Mouse (Mus musculus): ENCODE measurements around the gene Ggt7. TPM values are rescaled to one million over a fixed set of nuclear protein-coding genes. Genes with fewer than 3 reads are reported as not detected.
A peak's percentile ranks its signal among the peaks of the same experiment; 100 is the strongest.
"Not testable (repeated sequence)": the region's sequence is repeated elsewhere in the genome, so short reads cannot be mapped to it uniquely, and the experiment has no call there.

The Ggt7 gene
- 100 to 1,000 TPM; 107 to 119 TPM for total RNA-seq (2021)
- long read RNA-seq, experiment 1, transcript Ggt7-201 (15 exons, 2,614 nt) = major isoform, 97 of 156 reads
- long read RNA-seq, experiment 1, partial matches to known transcripts = 27 of 156 reads
- long read RNA-seq, experiment 1, other reads (novel, unspliced or antisense) = 32 of 156 reads
- long read RNA-seq, experiment 2, transcript Ggt7-201 (15 exons, 2,614 nt) = major isoform, 94 of 169 reads
- long read RNA-seq, experiment 2, partial matches to known transcripts = 42 of 169 reads
- long read RNA-seq, experiment 2, other reads (novel, unspliced or antisense) = 33 of 169 reads

- peak; percentile 99 for DNase-seq (ENCODE audit: low spot score in 2 of 2)
These were observed at the start of gene Ggt7, which contains the start of gene Acss2 for GRCm38 (mm10) chr2:155517455-155518423. Gene Ggt7, minus strand, starts transcription at chr2:155518237. Gene Acss2, plus strand, starts transcription at chr2:155517948.

DNA sequence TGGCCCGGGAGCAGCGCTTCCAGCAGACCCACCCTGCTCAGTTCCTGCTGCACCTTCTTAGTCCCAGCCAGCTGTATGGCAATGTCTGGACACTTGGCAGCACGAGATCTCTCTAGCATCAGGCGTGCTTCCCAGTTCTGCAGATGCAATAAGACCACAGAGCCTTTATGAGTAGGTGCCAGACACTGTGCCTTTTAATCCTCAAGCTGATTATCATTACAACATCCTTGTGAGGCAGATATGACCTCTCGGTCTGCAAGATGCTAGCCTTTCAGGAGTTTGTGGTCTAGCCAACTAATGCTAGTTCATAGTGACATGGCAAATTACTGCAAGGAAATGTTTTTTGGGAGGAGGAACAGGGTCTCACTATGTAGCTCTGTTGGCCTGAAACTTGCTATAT lies 49.7 kb upstream of the Ggt7 start:
- no peak for DNase-seq (ENCODE audit: low spot score in 2 of 2)

- no peak for DNase-seq (ENCODE audit: low spot score in 2 of 2)
These were observed 44.9 kb upstream of the Ggt7 start for GRCm38 (mm10) chr2:155562934-155563333.

DNA sequence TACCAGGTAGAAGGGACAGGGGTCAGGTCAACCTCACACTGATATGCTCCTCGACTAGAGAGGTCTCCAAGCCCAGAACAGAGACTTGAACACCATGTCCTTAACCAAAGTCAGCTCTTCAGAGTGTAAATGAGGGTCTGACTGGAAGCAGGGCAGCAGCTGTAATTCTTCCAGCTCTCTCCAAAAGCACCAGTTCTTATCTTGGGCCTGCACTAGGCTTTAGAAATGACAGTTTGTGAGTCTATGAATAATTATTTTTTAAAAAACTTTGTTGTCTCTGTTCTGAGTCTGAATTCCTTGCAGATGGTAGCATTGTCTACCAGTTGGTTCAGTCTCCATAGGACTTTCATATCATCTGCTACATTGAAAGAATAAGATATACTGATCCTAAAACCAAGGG lies 44.2 kb upstream of the Ggt7 start:
- DNase-seq (ENCODE audit: low spot score in 2 of 2) = peak in 1 of 2 experiments; percentile 20

DNA sequence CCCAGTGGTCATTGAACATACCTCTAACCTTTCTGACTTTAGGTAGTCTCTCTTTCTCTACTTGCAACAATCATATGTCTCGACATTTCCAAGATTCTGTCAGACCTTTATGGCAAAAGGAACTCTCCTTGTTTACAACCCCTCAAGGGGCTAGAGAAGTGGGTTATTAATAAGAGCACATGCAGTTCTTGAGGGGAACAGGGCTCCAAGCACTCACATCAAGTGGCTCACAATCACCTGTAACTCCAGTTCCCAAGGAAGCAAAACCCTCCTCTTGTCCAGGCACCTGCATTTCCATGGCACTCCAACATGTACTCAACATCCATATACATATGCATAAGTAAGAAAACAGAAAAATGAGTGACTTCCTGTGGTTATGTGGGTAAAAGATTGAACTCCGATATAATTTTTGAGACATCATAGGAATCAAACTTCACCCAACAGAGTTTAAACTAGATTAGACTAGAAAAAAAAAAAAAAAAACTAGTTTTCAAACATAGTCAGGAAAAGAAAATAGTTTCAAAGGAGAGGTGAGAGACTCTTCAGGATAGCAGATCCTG lies 36.5 kb upstream of the Ggt7 start:
- DNase-seq (ENCODE audit: low spot score in 2 of 2) = no peak

DNA sequence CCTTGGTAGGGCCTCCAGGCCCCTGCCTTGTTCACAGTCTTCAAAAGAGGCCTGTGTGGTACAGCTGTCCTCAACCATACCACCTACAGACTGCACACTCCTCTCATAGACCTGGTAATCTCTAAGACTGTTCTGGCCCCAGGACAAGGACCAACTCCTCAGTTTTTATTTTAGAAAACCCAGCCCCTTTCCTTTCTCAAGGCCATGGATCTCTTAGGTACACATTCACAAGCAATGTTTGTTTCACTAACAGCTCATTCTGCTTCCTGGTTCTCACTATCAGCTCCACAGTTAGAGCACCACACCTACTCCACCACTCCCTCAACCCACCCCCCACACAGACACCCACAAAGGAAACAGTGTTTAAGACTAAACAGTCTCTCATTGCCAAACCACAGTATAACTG lies 34.9 kb upstream of the Ggt7 start:
- no peak for DNase-seq (ENCODE audit: low spot score in 2 of 2)

GRCm38 (mm10) chr2:155552336-155552735 lies 34.3 kb upstream of the Ggt7 start:
- DNase-seq (ENCODE audit: low spot score in 2 of 2) = no peak

DNA sequence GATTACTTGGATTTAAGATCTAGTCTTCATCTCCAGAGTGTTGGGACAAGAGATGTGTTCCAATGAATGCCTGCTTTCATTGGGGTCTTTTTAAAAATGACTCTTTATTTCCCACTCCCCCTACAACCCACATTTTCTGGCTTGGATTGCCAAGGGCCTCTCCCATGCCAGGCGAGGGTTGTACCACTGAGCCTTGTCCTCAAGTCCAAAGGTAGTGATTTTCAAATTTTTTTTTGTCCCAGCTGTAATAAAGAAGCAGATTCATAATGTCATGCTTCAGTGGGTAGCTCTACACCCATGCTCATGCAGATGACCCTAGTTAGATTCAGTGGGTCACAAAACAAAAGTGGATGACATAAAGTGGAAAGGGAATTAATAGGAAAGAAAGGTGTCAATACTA lies 28.9 kb upstream of the Ggt7 start:
- no peak for DNase-seq (ENCODE audit: low spot score in 2 of 2)

GRCm38 (mm10) chr2:155540822-155541458 lies 22.9 kb upstream of the Ggt7 start:
- no peak for DNase-seq (ENCODE audit: low spot score in 2 of 2)

DNA sequence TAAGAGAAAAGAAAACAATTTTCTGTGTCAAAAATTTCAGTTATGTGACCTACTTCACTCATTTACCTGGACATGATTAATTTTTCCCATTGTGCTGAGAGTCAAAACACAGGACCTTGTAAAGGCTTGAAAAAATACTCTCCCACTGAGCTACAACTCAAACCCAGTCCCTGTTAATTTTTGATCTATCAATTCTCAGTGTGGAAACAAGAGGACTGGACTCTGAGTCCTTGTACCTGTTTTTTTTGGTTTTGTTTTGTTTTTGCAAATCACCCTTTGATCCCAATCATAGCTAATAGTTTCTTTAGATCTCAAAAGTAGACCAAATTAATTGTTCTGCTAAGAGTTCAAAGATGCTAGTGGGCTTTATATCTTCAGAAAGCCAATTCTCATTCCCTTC lies 21.7 kb upstream of the Ggt7 start:
- no peak for DNase-seq (ENCODE audit: low spot score in 2 of 2)

DNA sequence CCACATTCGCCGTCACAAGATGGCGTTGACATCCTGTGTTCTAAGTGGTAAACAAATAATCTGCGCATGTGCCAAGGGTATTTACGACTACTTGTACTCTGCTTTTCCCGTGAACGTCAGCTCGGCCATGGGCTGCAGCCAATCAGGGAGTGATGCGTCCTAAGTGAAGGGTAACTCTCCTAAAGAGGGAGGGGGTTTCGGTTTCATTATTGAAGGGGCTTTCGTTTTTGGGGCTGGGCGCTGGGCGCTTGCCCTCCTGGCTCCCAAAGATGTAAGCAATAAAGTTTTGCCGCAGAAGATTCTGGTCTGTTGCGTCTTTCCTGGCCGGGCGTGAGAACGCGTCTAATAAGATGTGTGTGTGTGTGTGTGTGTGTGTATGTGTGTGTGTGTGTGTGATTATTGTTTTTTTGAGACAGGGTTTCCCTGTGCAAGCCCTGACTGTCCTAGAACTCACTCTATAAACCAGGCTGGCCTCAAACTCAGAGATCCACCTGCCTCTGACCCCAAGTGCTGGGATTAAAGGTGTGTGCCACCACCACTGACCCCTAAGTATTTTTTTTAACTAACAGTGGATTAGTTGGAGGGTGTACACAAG lies 20.5 kb upstream of the Ggt7 start:
- not testable (repeated sequence) for DNase-seq (ENCODE audit: low spot score in 2 of 2)

GRCm38 (mm10) chr2:155537761-155538462 lies 19.9 kb upstream of the Ggt7 start:
- no peak for DNase-seq (ENCODE audit: low spot score in 2 of 2)

GRCm38 (mm10) chr2:155536292-155536691 lies 18.3 kb upstream of the Ggt7 start:
- DNase-seq (ENCODE audit: low spot score in 2 of 2) = no peak

DNA sequence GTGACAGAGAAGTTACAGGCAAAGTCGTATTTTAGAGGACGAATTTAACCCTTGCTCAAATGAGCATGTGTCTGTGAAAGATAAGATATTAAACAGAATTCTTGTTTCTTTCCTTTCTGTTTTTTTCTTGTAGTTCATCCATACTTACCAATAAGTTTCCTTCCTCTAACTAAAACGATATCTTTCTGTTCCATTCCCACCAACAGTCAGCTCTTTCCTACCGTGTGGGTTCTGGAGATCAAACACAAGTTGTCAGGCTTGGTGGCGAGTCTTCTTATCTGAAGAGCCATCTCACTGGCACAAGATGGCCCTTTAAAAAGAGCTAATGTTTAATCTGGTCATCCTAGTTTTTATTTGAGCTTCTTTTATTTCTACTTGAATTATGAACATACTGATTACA lies 9.3 kb upstream of the Ggt7 start:
- DNase-seq (ENCODE audit: low spot score in 2 of 2) = no peak

GRCm38 (mm10) chr2:155524378-155524777 lies 6.3 kb upstream of the Ggt7 start:
- no peak for DNase-seq (ENCODE audit: low spot score in 2 of 2)

- DNase-seq (ENCODE audit: low spot score in 2 of 2) = no peak
These were observed 5.7 kb upstream of the Ggt7 start for GRCm38 (mm10) chr2:155523706-155524105.

DNA sequence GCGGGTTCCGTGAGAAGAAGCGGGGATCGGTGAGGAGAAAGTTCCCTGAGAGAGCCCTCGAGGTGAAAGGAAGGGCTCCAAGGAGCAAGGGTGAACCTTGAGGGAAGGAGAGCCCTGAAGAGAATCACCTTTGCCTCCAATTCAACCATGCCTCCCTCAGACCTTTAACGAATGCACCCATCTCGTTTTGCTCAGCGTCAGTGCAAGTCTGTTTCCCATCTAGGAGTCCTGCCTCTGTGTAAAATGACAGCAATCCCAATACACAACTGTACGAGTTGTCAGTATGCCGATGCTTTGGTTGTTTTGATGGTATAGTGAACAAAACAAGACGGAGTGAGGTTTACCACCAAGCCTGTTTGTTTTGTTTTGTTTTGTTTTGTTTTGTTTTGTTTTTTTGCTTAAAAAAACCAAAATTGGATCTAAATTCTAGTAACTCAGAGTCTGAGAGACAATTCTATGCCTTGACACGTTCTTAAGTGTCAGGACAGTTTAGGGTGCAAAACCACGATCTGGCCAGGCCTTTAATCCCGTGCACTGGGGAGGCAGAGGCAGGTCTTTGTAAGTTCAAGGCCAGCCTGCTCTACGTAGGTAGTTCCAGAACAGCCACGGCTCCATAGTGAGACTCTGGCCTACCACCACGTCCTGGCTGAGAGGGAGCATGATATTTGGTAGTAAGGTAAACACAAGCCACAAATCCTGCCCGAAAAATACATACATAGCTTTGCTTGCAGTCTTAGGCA lies 664 bp upstream of the Ggt7 start:
- DNase-seq (ENCODE audit: low spot score in 2 of 2) = no peak

GRCm38 (mm10) chr2:155515941-155516340 lies 2.1 kb downstream of the Ggt7 start:
- DNase-seq (ENCODE audit: low spot score in 2 of 2) = peak; percentile 68 to 87

DNA sequence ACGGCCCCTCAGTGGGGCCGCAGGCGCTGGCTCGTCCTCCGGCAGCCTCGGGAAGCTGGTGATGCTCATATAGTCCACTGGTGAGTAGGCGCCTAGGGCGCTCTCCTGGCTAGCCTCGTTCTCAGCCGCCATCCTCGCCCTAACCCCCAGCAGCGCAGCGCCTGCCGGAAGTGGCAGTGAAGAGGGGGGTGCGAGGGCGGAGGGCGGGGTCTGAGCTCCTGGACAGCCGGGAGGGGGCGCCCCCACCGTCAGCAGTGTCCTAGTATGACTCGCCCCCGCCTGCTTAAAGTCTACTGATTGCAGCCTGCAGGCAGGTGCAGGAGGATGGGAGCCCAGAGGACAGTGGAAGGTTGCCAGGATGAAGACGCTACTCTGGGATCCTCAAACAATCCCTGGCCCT lies 3.4 kb downstream of the Ggt7 start:
- peak; percentile 80 to 84 for DNase-seq (ENCODE audit: low spot score in 2 of 2)

GRCm38 (mm10) chr2:155513543-155513942 lies 4.5 kb downstream of the Ggt7 start:
- no peak for DNase-seq (ENCODE audit: low spot score in 2 of 2)

Data from layer of hippocampus, postnatal 14 days (tissue).